Mouse (Mus musculus) olfactory bulb, adult 2 months (tissue): ENCODE data around the gene Cog1.

ENCODE experiments used
- CTCF ChIP-seq: fragments of 200-500 bp; IDR thresholded peaks from 2 replicates; pipeline ENCODE4 v1.5.1; 2012; ENCODE audit warnings: low read depth, mild to moderate bottlenecking, low read length, moderate library complexity; ENCODE audit not compliant: insufficient read depth
- POLR2A ChIP-seq: fragments of 200-500 bp; IDR thresholded peaks from 2 replicates; pipeline ENCODE4 v1.6.1; 2012; ENCODE audit warnings: mild to moderate bottlenecking, low read depth, low read length, moderate library complexity; ENCODE audit not compliant: insufficient read depth

- no peak for TF ChIP-seq POLR2A
- TF ChIP-seq CTCF = no peak
Observed at GRCm38 (mm10) chr11:113705966-113706652, 57.1 kb downstream of the Cog1 start.
